Mouse (Mus musculus) CH12.LX (cell line): Measurements from ENCODE around the gene Ddx20. TPM values are rescaled to one million over a fixed set of nuclear protein-coding genes. Genes with fewer than 3 reads are reported as not detected.

ENCODE experiments used
- DNase-seq: peaks from one replicate; pipeline ENCODE4 v3.0.0-alpha.2; 2013; ENCODE audit errors: extremely low read depth
- H3K27ac ChIP-seq: 2 replicates; pipeline ENCODE4 v1.5.1; 2012; ENCODE audit warnings: low read depth, mild to moderate bottlenecking, control low read depth, moderate library complexity; ENCODE audit not compliant: insufficient read depth
- H3K27me3 ChIP-seq: replicated peaks from 2 replicates; pipeline ENCODE3; 2012; ENCODE audit warnings: inconsistent platforms
- H3K36me3 ChIP-seq, 2 experiments: replicated peaks in 1 of 2; 2 replicates each; pipeline versions ENCODE3 to v1.6.1; 2012; ENCODE audit warnings: inconsistent platforms in 1 of 2, low read length in 1 of 2, mild to moderate bottlenecking in 1 of 2, mixed read lengths in 1 of 2, moderate library complexity in 1 of 2; ENCODE audit not compliant: control insufficient read depth in 1 of 2, insufficient read depth in 1 of 2
- H3K4me1 ChIP-seq, 2 experiments: 2 replicates each; pipeline ENCODE4 v1.6.1; 2012; ENCODE audit warnings: inconsistent platforms in 1 of 2, moderate library complexity in 1 of 2; ENCODE audit not compliant: insufficient read depth in 2 of 2, control insufficient read depth in 1 of 2
- H3K4me2 ChIP-seq: 2 replicates; pipeline ENCODE4 v1.6.1; 2012; ENCODE audit warnings: low read depth, mild to moderate bottlenecking, control low read depth; ENCODE audit not compliant: poor library complexity, insufficient read depth, severe bottlenecking
- H3K4me3 ChIP-seq, 3 experiments: fragments of 150-350 bp in 1 of 3; sonication (generic) in 1 of 3; replicated peaks in 1 of 3; 2 replicates each; pipeline versions ENCODE3 to v1.5.1; 2011 to 2012; ENCODE audit warnings: low read depth in 2 of 3, low read length in 2 of 3, mild to moderate bottlenecking in 2 of 3, moderate library complexity in 2 of 3, control low read depth in 1 of 3, improper control_type of control experiment in 1 of 3, inconsistent platforms in 1 of 3, mixed read lengths in 1 of 3; ENCODE audit not compliant: poor library complexity in 1 of 3
- H3K79me2 ChIP-seq: replicated peaks from 2 replicates; pipeline ENCODE4 v1.6.1; 2012; ENCODE audit warnings: mild to moderate bottlenecking, moderate library complexity; ENCODE audit not compliant: control insufficient read depth, poor library complexity, insufficient read depth, severe bottlenecking; ENCODE audit errors: extremely low read depth
- H3K9ac ChIP-seq: 2 replicates; pipeline ENCODE4 v1.6.1; 2012; ENCODE audit warnings: low read depth, mild to moderate bottlenecking, control low read depth, moderate library complexity; ENCODE audit not compliant: insufficient read depth
- H3K9me3 ChIP-seq: replicated peaks from 2 replicates; pipeline ENCODE3; 2012; ENCODE audit warnings: low read length, inconsistent platforms, mixed read lengths
- BHLHE40 ChIP-seq: IDR thresholded peaks from 2 replicates; pipeline ENCODE4 v1.6.1; 2011; ENCODE audit warnings: mild to moderate bottlenecking, low read depth, low read length, improper control_type of control experiment
- CHD1 ChIP-seq: IDR thresholded peaks from 2 replicates; pipeline ENCODE4 v1.6.1; 2012; ENCODE audit warnings: low read depth, low read length, improper control_type of control experiment, inconsistent platforms
- CHD2 ChIP-seq: IDR thresholded peaks from 2 replicates; pipeline ENCODE4 v1.6.1; 2011; ENCODE audit warnings: low read length, improper control_type of control experiment
- CTCF ChIP-seq, 2 experiments: IDR thresholded peaks in 1 of 2; conservative IDR thresholded peaks in 1 of 2; 2 replicates each; pipeline ENCODE4 v1.5.1; 2011 to 2012; ENCODE audit warnings: low read depth in 2 of 2, low read length in 2 of 2, improper control_type of control experiment in 1 of 2, inconsistent platforms in 1 of 2, mild to moderate bottlenecking in 1 of 2, moderate library complexity in 1 of 2
- E2F4 ChIP-seq: IDR thresholded peaks from 2 replicates; pipeline ENCODE4 v1.6.1; 2011; ENCODE audit warnings: low read depth, low read length, improper control_type of control experiment; ENCODE audit not compliant: insufficient replicate concordance
- ELF1 ChIP-seq: IDR thresholded peaks from 2 replicates; pipeline ENCODE4 v1.6.1; 2014; ENCODE audit warnings: low read depth, mild to moderate bottlenecking, inconsistent platforms, low read length, improper control_type of control experiment
- EP300 ChIP-seq: IDR thresholded peaks from 2 replicates; pipeline ENCODE4 v1.6.1; 2011; ENCODE audit warnings: low read length, improper control_type of control experiment
- ETS1 ChIP-seq: conservative IDR thresholded peaks from 2 replicates; pipeline ENCODE4 v1.6.1; 2012; ENCODE audit warnings: low read depth, mild to moderate bottlenecking, inconsistent platforms, low read length, improper control_type of control experiment, moderate library complexity
- GABPA ChIP-seq: IDR thresholded peaks from 2 replicates; pipeline ENCODE4 v1.6.1; 2012; ENCODE audit warnings: low read depth, low read length, improper control_type of control experiment, inconsistent platforms; ENCODE audit not compliant: insufficient replicate concordance
- HCFC1 ChIP-seq: IDR thresholded peaks from 2 replicates; pipeline ENCODE4 v1.6.1; 2012; ENCODE audit warnings: low read depth, mild to moderate bottlenecking, inconsistent platforms, low read length, improper control_type of control experiment
- IRF4 ChIP-seq: IDR thresholded peaks from 2 replicates; pipeline ENCODE4 v1.6.1; 2014; ENCODE audit warnings: low read depth, mild to moderate bottlenecking, inconsistent platforms, low read length, improper control_type of control experiment
- KAT2A ChIP-seq: IDR thresholded peaks from 2 replicates; pipeline ENCODE4 v1.6.1; 2012; ENCODE audit warnings: low read length, improper control_type of control experiment, inconsistent platforms; ENCODE audit not compliant: insufficient replicate concordance
- MAFK ChIP-seq: IDR thresholded peaks from 2 replicates; pipeline ENCODE4 v1.6.1; 2011; ENCODE audit warnings: low read length, improper control_type of control experiment; ENCODE audit not compliant: insufficient replicate concordance
- MAX ChIP-seq: IDR thresholded peaks from 2 replicates; pipeline ENCODE4 v1.6.1; 2011; ENCODE audit warnings: low read length, improper control_type of control experiment
- MAZ ChIP-seq: IDR thresholded peaks from 2 replicates; pipeline ENCODE4 v1.6.1; 2012; ENCODE audit warnings: low read depth, mild to moderate bottlenecking, inconsistent platforms, low read length, improper control_type of control experiment, moderate library complexity
- MEF2A ChIP-seq: IDR thresholded peaks from 2 replicates; pipeline ENCODE4 v1.6.1; 2014; ENCODE audit warnings: low read depth, mild to moderate bottlenecking, inconsistent platforms, low read length, improper control_type of control experiment, borderline replicate concordance
- MXI1 ChIP-seq: IDR thresholded peaks from 2 replicates; pipeline ENCODE4 v1.6.1; 2011; ENCODE audit warnings: mild to moderate bottlenecking, low read depth, low read length, improper control_type of control experiment
- NELFE ChIP-seq: IDR thresholded peaks from 2 replicates; pipeline ENCODE4 v1.6.1; 2011; ENCODE audit warnings: low read depth, low read length, improper control_type of control experiment
- NRF1 ChIP-seq: IDR thresholded peaks from 2 replicates; pipeline ENCODE4 v1.6.1; 2014; ENCODE audit warnings: low read depth, mild to moderate bottlenecking, inconsistent platforms, low read length, improper control_type of control experiment, moderate library complexity
- PAX5 ChIP-seq: IDR thresholded peaks from 2 replicates; pipeline ENCODE4 v1.6.1; 2012; ENCODE audit warnings: low read length, inconsistent platforms, mixed read lengths
- POLR2A ChIP-seq: IDR thresholded peaks from 2 replicates; pipeline ENCODE4 v1.6.1; 2011; ENCODE audit warnings: low read depth, mild to moderate bottlenecking, improper control_type of control experiment, low read length
- RAD21 ChIP-seq: IDR thresholded peaks from 2 replicates; pipeline ENCODE4 v1.6.1; 2011; ENCODE audit warnings: low read depth, mild to moderate bottlenecking, low read length, improper control_type of control experiment, moderate library complexity
- RCOR1 ChIP-seq: conservative IDR thresholded peaks from 2 replicates; pipeline ENCODE4 v1.6.1; 2012; ENCODE audit warnings: low read depth, mild to moderate bottlenecking, inconsistent platforms, low read length, improper control_type of control experiment
- SMC3 ChIP-seq: IDR thresholded peaks from 2 replicates; pipeline ENCODE4 v1.6.1; 2011; ENCODE audit warnings: low read depth, low read length, improper control_type of control experiment
- TBP ChIP-seq: conservative IDR thresholded peaks from 2 replicates; pipeline ENCODE4 v1.6.1; 2011; ENCODE audit warnings: low read depth, low read length, improper control_type of control experiment
- UBTF ChIP-seq: IDR thresholded peaks from 2 replicates; pipeline ENCODE4 v1.6.1; 2012; ENCODE audit warnings: low read depth, mild to moderate bottlenecking, inconsistent platforms, low read length, improper control_type of control experiment, moderate library complexity
- USF2 ChIP-seq: conservative IDR thresholded peaks from 2 replicates; pipeline ENCODE4 v1.6.1; 2011; ENCODE audit warnings: low read depth, low read length, improper control_type of control experiment
- ZKSCAN1 ChIP-seq: IDR thresholded peaks from 2 replicates; pipeline ENCODE4 v1.6.1; 2012; ENCODE audit warnings: low read depth, inconsistent platforms, low read length, improper control_type of control experiment, borderline replicate concordance
- ZMIZ1 ChIP-seq: IDR thresholded peaks from 2 replicates; pipeline ENCODE4 v1.6.1; 2012; ENCODE audit warnings: low read depth, mild to moderate bottlenecking, inconsistent platforms, low read length, improper control_type of control experiment
- dilution Hi-C: fragments of 300-500 bp; cut with MboI; formaldehyde crosslinking; loops from 2 replicates; pipeline ENCODE4 v1.14.3; 2020; ENCODE audit warnings: low sequenced_read_pairs; ENCODE audit not compliant: extremely low pct_unique_long_range_greater_than_20kb, extremely low pct_ligation_motif_present
- in situ Hi-C: fragments of 300-500 bp; cut with MboI; formaldehyde crosslinking; loops from 3 replicates; pipeline ENCODE4 v1.14.3; 2019; ENCODE audit warnings: low sequenced_read_pairs, low pct_ligation_motif_present, low pct_unique_long_range_greater_than_20kb, mixed read lengths
- polyA plus RNA-seq: library from polyadenylated mRNA; unstranded; fragments of >175 nt; gene quantifications from 2 replicates; pipeline ENCODE4 v1.2.1, GENCODE M21; 2012; ENCODE audit warnings: low read depth; ENCODE audit not compliant: insufficient read length
- total RNA-seq, 2 experiments: library from RNA; depleted of rRNA; stranded (reverse); fragments of 300-350 nt in 1 of 2; fragments of >200 nt in 1 of 2; gene quantifications; 2 replicates each; pipeline ENCODE4 v1.2.3; 2012 to 2014

The Ddx20 gene
- total and polyA plus RNA-seq, 3 experiments = 30.8 to 66.5 (median 50.4) TPM

- Histone ChIP-seq H3K9me3 (no peaks in the 10 kb centered on the region), H3K9ac (no peak overlapping the region), H3K4me3 (no peak overlapping the region), H3K27ac (no peak overlapping the region), H3K27me3 (peaks cover 18% of the 10 kb centered on the region), H3K36me3 (peaks cover 10 to 15% of the 10 kb centered on the region in 2 experiments), H3K4me1 (peaks cover 4 to 21% of the 10 kb centered on the region in 2 experiments; a peak in 3 of 4 replicates), H3K4me2 (peak overlapping the region; percentile 80; the same call in 1 of the 2 replicates), H3K79me2 (peaks cover 22% of the 10 kb centered on the region)
- no peak for DNase-seq
- in situ Hi-C loops = loop anchor here (5.0 to 25.0 kb wide), 3 partner anchors 34 to 209 kb away; partner anchors contain the start of gene Rap1a
- dilution Hi-C loops = loop anchor here (25.0 kb wide), 1 partner anchor 224 kb away; no protein-coding TSS in a partner anchor
- TF ChIP-seq MAX (no peak), RAD21 (no peak), MXI1 (no peak), IRF4 (no peak), ELF1 (no peak), TBP (no peak)
Measured at GRCm38 (mm10) chr3:105688536-105688935, 1.2 kb upstream of the Ddx20 start.

- DNase-seq = peak; percentile 53
- Histone ChIP-seq H3K27ac (peak overlapping the region; percentile 60), H3K4me2 (peak overlapping the region; percentile 91), H3K9ac (peak overlapping the region; percentile 79), H3K27me3 (peaks cover 5% of the 10 kb centered on the region), H3K36me3 (peaks cover 19 to 31% of the 10 kb centered on the region in 2 experiments), H3K4me1 (peaks cover 4 to 21% of the 10 kb centered on the region in 2 experiments; a peak in 3 of 4 replicates), H3K9me3 (no peaks in the 10 kb centered on the region), H3K79me2 (peaks cover 22% of the 10 kb centered on the region), H3K4me3 (peak overlapping the region; percentile 77 to 97 (median 93))
- in situ Hi-C loops = loop anchor here (5.0 to 25.0 kb wide), 3 partner anchors 36 to 211 kb away; partner anchors contain the start of gene Rap1a
- dilution Hi-C loops = loop anchor here (25.0 kb wide), 1 partner anchor 226 kb away; no protein-coding TSS in a partner anchor
- no peak for TF ChIP-seq MEF2A
- no peak for TF ChIP-seq TBP
- TF ChIP-seq E2F4 = no peak
- TF ChIP-seq NRF1 = no peak
- no peak; the same call in 1 of the 2 replicates for TF ChIP-seq ZMIZ1
- TF ChIP-seq POLR2A = no peak
- peak; percentile 66 for TF ChIP-seq MAX
- TF ChIP-seq CHD2 = no peak
- no peak for TF ChIP-seq HCFC1
- no peak for TF ChIP-seq MAFK
- TF ChIP-seq BHLHE40 = peak; percentile 93
- no peak for TF ChIP-seq PAX5
- TF ChIP-seq UBTF = no peak
- no peak for TF ChIP-seq ETS1
- TF ChIP-seq GABPA = no peak
- TF ChIP-seq NELFE = no peak
- peak; percentile 67; the same call in 1 of the 2 replicates for TF ChIP-seq MXI1
- no peak for TF ChIP-seq RCOR1
- no peak for TF ChIP-seq SMC3
- TF ChIP-seq IRF4 = no peak
- no peak for TF ChIP-seq KAT2A
- TF ChIP-seq USF2 = peak; percentile 58
- no peak for TF ChIP-seq EP300
- no peak for TF ChIP-seq ZKSCAN1
- no peak for TF ChIP-seq CTCF (conservative IDR thresholded peaks at IDR 0.05 in 1 of 2, IDR thresholded peaks at IDR 0.05 in 1 of 2; ENCODE audit: low read depth in 2 of 2, low read length in 2 of 2)
- TF ChIP-seq ELF1 = no peak
- no peak for TF ChIP-seq CHD1
- no peak for TF ChIP-seq RAD21
- no peak for TF ChIP-seq MAZ
Measured at GRCm38 (mm10) chr3:105686394-105687323, 715 bp downstream of the Ddx20 start.
